Mouse (Mus musculus) urinary bladder, postnatal 25 days (tissue): ENCODE data around the gene Cyp2s1.

Experiments
- DNase-seq: peaks from one replicate; pipeline ENCODE4 v3.0.0; 2022; ENCODE audit warnings: low spot score

The Cyp2s1 gene

GRCm38 (mm10) chr7:25781321-25781936, 35.3 kb downstream of the Cyp2s1 start:
- DNase-seq = no peak

DNA sequence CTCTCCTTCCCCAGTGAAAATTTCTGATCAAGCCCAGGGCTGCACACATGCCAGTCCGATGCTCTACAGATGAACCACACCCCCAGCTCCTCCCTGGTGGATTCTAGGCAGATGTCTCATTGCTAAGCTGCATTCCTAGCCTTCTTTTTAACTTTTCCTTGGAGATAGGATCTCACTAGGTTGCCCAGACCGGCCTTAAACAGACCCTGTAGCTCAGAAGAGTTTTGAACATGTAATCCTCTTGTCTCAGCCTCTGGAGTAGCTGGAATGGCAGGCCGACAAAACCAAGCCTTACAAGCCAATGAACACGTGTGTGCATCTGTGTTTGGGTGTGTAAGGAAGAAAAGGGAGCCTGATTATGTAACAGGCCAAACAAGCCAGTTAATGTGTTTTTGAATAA, 36.0 kb downstream of the Cyp2s1 start:
- no peak for DNase-seq

- DNase-seq = no peak
Observed at GRCm38 (mm10) chr7:25780021-25780420, 36.7 kb downstream of the Cyp2s1 start.

- no peak for DNase-seq
Observed at GRCm38 (mm10) chr7:25768229-25768628, 48.5 kb downstream of the Cyp2s1 start.

DNA sequence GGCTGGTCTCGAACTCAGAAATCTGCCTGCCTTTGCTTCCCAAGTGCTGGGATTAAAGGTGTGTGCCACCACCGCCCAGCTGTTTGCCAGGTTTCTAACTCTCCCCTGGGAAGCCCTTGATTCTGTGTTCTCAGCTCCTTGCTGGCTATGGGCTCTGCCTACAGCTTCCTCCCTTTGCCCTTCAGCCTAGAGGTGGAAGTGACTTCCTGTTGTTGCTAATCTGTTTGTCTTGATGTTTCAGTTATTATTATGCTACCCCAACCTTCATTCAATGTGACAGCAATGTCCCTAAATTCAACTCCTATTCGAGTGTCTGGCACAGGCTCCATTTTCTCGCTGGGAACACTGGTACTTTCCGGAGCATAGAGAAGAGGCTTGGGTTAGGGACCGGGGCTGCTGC, 50.6 kb downstream of the Cyp2s1 start:
- DNase-seq = no peak

DNA sequence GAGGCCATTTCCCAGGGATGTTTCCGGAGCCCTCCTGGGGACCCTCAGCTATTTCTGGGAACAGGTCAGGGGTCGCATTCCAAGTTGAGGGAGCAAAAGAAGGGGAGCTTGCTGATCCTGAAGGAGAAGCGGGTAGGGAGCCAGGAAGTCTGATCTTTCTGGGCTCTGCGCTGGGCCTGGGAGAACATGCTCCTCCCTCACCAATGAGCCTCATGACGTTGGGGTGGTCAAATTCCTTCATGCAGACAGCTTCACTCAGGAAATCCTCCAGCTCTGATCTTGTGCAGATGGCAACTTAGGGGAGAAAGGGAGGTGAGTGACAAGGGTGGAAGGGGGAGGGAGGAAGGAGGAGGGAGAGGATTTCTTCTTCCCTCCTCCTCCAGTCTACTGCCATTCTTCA, 52.5 kb downstream of the Cyp2s1 start:
- no peak for DNase-seq

DNA sequence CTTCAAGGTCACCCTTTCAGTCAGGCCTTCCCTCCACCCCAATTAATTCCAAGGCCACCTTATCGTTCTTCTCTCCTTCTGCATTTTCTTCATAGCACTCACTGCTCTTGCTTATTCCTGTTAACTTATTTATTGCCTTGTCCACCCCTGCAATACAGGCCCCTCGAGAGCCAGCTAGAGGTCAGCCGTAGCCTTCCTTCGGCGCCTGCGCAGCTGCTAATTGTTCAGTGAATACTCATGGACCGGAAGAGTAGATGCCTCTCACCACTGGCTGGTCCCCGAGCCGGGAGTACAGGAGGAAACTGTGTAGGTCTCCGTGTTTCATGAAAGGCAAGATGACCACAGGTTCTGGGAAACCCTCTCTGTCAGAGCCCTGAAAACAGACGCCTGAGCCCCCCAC, 53.0 kb downstream of the Cyp2s1 start:
- DNase-seq = no peak

DNA sequence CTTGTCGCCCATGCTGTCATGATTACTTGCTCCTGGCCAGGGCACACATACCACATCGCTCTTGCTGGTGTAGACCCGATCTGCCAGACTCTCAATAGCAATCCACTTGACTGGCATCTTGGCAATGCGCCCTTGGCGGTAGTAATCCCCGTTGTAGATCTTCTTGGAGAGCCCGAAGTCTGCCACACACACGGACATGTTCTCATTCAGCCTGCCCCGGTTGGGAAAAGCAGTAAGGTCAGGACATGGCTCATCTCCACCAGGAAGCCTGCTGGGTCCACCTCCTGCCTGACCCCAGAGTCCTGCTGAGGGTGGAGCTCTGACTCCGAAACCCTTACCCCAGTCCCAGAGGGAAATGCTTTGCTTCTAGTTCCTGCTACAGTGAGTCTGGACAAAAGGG, 55.4 kb downstream of the Cyp2s1 start:
- no peak for DNase-seq

- peak; percentile 86 for DNase-seq
Observed at GRCm38 (mm10) chr7:25756011-25756410, 60.7 kb downstream of the Cyp2s1 start.

DNA sequence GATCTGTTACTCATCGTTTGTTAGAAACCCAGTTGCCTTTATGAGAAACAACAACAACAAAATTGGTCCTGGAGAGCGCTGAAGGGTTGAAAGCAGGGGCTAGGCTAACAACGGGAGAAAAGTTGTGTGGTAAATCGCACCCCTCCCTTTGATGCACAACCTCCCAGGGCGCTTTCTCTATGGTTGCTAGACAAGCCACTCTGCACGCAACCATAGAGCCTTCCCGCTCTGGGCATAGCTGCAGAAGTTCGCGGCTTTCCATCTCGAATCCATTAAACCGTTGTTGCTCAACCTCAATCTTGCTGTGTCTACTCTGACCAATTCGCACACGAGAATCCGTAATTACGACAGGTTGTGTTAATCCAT, 61.3 kb downstream of the Cyp2s1 start:
- DNase-seq = peak; percentile 38

- peak; percentile 99 for DNase-seq
Observed at GRCm38 (mm10) chr7:25754738-25755467, 61.8 kb downstream of the Cyp2s1 start, which contains the start of gene Hnrnpul1. TSS of gene Hnrnpul1 (minus strand) at chr7:25754757.

- DNase-seq = no peak
Observed at GRCm38 (mm10) chr7:25754439-25754737, 62.3 kb downstream of the Cyp2s1 start.

GRCm38 (mm10) chr7:25753643-25754438, 62.9 kb downstream of the Cyp2s1 start:
- DNase-seq = peak; percentile 17

DNA sequence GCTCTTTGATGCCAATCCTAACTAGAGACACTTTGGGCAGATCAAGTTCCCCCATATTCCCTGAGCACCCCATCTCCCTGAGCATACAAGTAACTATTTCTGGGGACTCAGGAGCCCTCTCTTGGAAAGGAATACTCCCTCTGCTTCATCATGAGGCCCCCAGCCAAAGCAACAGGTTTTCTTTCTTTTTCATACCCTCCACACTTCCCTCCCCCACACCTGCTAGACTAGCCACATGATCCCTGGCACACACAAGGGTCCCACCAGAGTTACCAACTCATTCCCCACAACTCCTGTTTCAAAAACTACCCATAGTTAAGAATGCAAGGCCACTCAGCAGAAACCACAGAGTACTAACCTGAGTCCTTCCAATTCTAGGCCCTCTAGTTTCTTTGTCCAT, 63.6 kb downstream of the Cyp2s1 start:
- DNase-seq = no peak
